Mouse (Mus musculus): ENCODE results near the gene Sumo2.

- TF ChIP-seq CTCF (conservative IDR thresholded peaks at IDR 0.05; ENCODE audit: low read length) (no peak), NANOG (IDR thresholded peaks at IDR 0.05; ENCODE audit: borderline replicate concordance, low read length) (no peak)
These were observed 24.1 kb downstream of the Sumo2 start for GRCm38 (mm10) chr11:115512004-115512403.
